Mouse (Mus musculus) T-helper 17 cell (primary cell): ENCODE results near the gene Kcnj2.

ENCODE experiments used
- in situ Hi-C, 2 experiments: fragments of 300-600 bp; cut with MboI, MseI; formaldehyde crosslinking; loops; 1 replicate in 1 of 2; 2 replicates in 1 of 2; pipeline ENCODE4 v1.15.1; 2025; ENCODE audit warnings: high pct_unique_total_duplicates in 2 of 2

The Kcnj2 gene

GRCm38 (mm10) chr11:111088226-111088625 lies 22.3 kb downstream of the Kcnj2 start:
- in situ Hi-C loops, result no loop called here

GRCm38 (mm10) chr11:111088812-111089211 lies 22.8 kb downstream of the Kcnj2 start:
- in situ Hi-C loops, result no loop called here

GRCm38 (mm10) chr11:111091117-111091516 lies 25.2 kb downstream of the Kcnj2 start:
- in situ Hi-C loops, result no loop called here

GRCm38 (mm10) chr11:111092967-111093366 lies 27.0 kb downstream of the Kcnj2 start:
- in situ Hi-C loops, result no loop called here

- in situ Hi-C loops, result no loop called here
Measured at GRCm38 (mm10) chr11:111096612-111097011, 30.6 kb downstream of the Kcnj2 start.

- in situ Hi-C loops, result no loop called here
Measured at GRCm38 (mm10) chr11:111100131-111100530, 34.2 kb downstream of the Kcnj2 start.

GRCm38 (mm10) chr11:111100651-111101050 lies 34.7 kb downstream of the Kcnj2 start:
- in situ Hi-C loops, result no loop called here

GRCm38 (mm10) chr11:111101620-111102176 lies 35.7 kb downstream of the Kcnj2 start:
- in situ Hi-C loops, result no loop called here

- in situ Hi-C loops, result no loop called here
Measured at GRCm38 (mm10) chr11:111104422-111104821, 38.5 kb downstream of the Kcnj2 start.

GRCm38 (mm10) chr11:111108130-111108529 lies 42.2 kb downstream of the Kcnj2 start:
- in situ Hi-C loops, result no loop called here

GRCm38 (mm10) chr11:111121514-111121913 lies 55.5 kb downstream of the Kcnj2 start:
- in situ Hi-C loops, result loop anchor here in 1 of 2 experiments (10.0 kb wide), 1 partner anchor 853 kb away; no protein-coding TSS in a partner anchor

GRCm38 (mm10) chr11:111123324-111123723 lies 57.4 kb downstream of the Kcnj2 start:
- in situ Hi-C loops, result loop anchor here in 1 of 2 experiments (10.0 kb wide), 1 partner anchor 851 kb away; no protein-coding TSS in a partner anchor

- in situ Hi-C loops, result loop anchor here in 1 of 2 experiments (10.0 kb wide), 1 partner anchor 849 kb away; no protein-coding TSS in a partner anchor
Measured at GRCm38 (mm10) chr11:111125963-111126362, 60.0 kb downstream of the Kcnj2 start.
